Mouse (Mus musculus): ENCODE measurements around the gene Acd.

Acd gene

DNA sequence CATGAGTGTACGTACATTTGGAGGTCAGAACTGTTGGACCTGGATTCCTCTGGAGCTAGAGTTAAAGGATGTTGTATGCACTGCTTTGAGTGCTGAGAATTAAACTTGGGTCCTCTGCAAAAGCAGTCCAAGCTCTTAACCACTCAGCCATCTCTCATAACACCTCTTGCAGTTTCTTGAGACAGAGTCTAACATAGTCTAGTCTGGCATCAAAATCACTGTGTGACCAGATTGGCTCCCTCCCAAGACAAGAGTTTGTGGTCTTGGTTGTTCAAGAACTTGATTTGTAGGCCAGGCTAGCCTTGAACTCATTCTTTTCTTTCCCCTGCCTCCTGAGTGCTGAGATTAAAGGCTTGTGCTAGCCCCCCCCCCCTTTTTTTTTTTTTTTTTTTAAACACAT lies 52.0 kb downstream of the Acd start:
- DNase-seq (ENCODE audit: low read depth, low spot score) = no peak

Data from brain, embryonic 18.5 days (tissue).